Mouse (Mus musculus): Measurements from ENCODE around the gene Creld2.

Creld2 gene

DNA sequence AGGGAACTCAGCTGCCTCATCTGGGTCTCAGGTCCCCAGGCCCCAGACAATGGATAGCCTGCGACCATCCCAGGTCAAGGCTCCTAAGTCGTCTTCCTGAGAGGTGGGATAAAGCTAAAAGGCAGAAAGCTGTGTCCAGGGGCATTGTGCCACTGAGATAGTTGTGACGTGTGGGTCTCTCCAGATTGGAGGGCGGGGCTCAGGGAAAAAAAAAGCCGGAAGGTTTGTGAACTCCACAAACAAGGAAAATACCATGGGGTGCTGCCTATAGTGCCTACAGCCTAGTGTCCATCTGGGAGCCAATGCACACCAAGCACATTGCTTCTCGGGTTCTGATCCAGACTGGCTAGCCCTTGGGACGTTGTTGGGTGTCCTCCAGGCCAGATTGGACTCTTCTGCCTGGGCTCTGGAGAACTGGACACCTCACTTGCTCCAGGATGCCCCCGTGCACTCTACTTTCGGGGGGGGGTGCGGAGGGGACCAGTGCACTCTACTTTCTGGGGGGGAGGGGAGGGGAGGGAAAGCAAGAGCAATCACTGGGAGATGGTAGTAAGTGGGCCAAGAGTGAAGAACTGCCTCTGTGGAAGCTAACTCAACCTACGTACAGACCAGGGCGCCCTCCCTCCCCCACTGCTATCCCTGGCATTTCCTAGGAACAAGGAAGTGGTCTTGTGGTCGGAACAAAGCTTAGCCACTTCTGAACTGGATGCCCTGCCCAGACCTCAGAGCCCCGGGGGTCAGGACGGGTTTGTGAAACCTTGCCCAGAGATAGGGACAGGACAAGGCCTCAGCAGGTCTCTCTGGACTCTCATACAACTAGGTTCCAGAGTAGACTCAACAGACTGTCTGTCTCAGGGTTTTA, 35.8 kb downstream of the Creld2 start:
- DNase-seq = no peak

DNA sequence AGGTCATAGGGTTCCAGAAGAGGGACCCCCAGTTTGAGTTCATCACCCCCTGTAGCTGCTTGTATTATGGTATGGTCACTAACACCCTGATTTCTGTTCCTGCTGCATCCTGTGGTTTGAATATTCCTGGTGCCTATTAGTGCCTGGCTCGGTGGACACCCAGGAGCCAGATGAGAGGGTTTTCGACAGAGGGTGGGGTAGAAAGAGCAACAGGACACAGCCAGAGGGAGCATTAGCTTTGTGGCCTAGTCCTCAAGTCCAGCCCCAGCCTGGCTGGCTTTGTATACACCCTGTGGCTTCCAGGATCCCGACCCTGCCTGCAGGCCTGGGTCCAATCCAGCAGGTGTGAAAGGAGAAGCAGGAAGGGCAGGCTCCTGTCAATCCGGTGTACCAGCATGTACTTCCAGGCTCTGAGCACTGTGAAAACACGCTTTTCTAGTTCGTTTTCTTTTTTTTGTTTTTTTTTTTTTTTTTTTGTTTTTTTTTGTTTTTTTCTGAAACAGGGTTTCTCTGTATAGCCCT, 36.5 kb downstream of the Creld2 start:
- DNase-seq = no peak

DNA sequence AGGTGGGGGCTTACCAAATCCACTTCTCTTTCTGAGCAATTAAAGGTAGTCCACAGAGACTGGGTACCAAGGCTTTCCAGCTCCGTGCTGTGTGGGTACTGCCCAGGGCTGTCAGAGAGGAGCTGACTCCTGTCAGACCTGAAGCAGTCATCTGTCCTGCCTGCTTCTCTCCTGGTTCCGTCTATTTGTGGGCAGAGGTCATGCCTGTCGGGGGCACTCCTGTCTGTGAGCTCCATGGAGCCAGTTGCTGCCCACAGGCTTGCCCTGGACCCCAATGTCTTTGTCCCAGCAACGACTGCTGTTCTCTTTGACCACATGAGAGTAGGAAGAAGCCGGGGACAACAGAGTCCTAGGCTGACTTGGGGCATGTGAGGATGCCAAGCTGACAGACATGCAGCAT, 37.2 kb downstream of the Creld2 start:
- DNase-seq = no peak

DNA sequence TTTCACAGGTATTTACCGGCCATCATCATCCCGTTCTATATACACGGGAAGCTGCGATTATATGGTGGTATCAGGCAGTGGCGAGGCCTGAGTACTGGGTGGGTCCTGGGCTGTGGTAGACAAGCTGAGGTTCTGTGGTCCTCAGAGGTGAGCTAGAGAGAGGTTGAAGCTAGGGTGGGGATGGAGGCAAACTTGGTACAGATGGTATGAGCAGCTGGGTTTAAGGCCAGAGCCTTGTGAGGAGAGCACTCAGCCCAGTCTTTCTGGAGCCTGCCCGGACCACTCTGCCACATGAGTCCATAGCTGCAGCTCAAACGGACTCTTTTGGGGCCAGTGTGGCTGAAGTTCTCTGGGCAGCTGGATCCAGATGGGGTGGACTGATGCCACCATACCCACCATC, 37.9 kb downstream of the Creld2 start:
- no peak for DNase-seq

DNA sequence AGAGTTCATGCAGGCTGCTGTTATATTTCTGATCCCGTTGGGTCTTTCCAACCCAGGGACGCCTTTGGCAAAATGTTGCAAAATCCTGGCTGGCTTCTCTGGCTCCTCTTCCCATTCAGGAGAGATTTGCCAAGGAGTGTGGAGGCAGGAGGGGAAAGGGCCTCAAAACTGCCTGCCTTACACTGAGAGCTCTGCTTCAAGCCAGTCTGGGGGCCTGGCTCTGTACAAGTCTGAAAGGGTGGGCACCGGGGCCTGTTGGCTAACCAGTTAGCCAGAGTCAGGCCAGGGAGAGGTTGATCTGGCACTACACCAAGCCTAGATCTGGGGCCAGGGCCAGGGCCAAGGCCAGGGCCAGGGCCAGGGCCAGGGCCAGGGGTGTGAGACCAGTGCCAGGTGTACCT, 38.7 kb downstream of the Creld2 start:
- DNase-seq = no peak

DNA sequence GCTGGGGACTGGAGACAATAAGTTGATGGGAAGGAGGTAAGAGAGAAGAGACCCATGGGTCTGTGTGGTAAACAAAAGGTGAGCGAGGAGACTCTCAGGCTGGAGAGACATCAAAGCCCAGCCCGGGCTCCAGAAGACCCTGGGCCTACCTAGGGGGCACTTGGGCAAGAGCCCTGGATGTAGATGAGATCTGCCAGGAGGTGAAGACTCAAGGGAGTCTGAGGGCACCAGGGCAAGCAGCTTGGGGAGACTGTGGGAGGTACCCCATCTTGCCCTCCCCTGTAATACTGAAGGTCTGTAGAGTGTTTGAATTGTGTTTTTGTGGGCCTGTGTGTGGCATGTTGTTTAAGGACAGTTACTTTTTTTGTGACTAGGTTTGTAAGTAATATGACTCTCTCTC, 39.3 kb downstream of the Creld2 start:
- DNase-seq = no peak

DNA sequence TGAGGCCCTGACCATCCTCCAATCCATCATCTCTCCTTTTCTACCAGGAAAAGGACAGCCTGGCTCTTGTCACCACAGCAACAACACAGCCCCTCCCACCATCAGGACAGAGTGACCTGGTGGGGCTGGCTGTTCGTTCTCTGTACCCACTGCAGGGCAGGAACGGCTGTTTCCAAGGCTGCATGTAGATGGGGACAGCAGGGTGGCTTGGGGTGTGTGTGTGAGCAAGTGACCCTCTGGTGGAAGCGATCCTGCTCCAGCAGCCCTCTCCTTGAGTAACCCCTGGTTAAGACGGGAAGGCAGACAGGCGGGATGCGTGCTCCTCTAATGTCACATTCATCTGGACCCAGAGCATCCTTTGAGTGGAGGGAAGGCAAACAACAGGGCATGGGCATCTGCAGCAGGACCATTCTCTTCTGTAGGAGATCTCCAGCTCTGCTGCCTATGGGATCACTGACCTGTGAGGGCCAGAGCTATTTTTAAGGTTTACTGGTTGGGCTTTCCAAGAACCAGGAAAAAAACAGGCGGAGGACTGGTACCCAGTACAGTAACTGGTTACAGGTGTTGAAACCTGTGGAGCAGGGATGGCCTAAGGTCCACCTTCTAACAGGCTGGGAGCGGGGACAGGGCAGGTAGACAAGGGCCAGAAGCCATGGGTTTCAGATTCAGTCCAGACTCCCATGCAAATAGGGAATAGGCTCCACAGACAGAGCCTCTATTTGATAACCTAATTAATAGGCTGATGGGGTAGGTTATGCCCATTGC, 39.9 kb downstream of the Creld2 start:
- no peak for DNase-seq

DNA sequence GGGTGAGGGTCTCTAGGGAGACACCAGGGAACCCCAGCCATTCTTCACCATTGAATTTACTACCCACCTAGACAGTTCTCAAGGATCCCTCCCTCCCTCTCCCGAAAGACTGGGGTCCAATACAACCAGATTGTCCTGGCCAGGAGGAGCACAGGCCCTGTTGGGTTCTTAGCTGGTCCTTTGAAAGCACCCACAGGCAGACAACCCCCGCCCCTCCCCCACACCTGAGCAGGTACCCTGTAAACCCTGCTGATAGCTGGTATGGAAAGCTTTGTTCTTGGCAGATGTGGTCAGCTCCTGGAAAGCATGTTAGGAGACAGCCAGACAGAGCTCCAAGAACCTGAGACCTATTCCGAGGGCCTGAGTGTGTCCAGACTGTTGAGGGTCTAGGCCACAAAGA, 41.3 kb downstream of the Creld2 start:
- DNase-seq = peak; percentile 41

DNA sequence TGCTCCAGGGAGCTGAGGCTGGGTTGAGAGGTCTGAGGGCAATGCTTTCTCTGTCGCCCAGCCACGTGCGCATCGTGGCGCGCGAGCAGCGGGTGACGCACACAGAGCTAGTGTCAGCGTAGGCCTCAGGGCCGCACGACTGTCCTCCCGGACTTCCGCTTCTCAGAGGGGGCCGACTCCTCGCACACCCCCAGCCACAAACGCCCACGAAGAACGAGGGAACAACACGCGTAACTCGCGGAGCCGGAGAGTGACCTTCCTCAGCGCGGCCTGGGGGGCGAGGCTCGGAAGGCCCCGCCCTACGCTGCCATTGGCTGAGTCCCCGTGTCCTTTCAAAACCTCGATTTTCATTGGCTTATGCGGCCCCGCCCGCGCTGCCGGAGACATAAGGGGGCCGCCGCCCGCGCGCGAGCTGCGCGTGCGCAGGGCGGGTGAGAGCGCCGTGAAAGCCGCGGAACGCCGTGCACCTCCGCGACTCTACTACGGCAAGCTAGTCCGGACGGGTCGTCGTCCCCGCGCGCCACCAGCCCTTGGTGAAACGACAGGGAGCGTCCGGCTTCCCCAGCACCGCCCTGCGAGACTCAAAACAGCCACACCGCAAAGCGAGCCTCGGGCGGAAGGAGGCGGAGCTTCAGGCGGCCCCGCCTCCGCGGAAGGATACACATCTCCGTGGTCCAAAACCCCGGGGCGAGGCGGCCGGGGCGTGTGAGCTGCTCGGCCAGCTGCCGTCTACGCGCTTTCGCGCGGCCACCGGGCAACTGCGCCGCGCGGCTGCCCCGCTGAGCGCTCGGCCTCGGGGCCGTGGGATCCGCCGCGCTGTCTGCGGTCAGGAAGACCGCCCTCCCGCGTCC, 42.6 kb downstream of the Creld2 start, which contains the start of gene Pim3:
TSS of gene Pim3 (plus strand) at position 415 of the 851 bp plus-strand sequence.
- peak; percentile 96 for DNase-seq

DNA sequence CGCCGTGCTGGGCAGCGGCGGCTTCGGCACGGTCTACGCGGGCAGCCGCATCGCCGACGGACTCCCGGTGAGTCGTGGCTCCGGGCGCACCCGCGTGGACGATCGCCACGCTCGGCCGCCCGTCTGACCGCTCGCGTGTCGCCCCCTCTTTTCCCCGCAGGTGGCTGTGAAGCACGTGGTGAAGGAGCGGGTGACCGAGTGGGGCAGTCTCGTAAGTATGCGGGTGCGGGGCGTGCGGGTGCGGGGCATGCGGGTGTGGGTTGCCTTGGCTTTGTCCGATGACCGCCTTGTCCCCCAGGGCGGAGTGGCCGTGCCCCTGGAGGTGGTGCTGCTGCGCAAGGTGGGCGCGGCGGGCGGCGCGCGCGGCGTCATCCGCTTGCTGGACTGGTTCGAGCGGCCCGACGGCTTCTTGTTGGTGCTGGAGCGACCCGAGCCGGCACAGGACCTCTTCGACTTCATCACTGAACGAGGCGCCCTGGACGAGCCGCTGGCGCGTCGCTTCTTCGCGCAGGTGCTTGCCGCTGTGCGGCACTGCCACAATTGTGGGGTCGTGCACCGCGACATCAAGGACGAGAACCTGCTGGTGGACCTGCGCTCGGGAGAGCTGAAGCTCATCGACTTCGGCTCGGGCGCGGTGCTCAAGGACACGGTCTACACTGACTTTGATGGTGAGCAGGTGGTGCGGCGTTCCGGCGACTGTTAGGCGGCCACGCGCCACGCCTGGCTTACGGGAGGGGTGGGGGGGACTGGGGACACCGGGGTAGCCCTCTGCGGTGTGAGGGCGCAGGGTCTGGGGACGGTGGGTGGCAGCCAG, 43.6 kb downstream of the Creld2 start:
- DNase-seq = peak; percentile 63

DNA sequence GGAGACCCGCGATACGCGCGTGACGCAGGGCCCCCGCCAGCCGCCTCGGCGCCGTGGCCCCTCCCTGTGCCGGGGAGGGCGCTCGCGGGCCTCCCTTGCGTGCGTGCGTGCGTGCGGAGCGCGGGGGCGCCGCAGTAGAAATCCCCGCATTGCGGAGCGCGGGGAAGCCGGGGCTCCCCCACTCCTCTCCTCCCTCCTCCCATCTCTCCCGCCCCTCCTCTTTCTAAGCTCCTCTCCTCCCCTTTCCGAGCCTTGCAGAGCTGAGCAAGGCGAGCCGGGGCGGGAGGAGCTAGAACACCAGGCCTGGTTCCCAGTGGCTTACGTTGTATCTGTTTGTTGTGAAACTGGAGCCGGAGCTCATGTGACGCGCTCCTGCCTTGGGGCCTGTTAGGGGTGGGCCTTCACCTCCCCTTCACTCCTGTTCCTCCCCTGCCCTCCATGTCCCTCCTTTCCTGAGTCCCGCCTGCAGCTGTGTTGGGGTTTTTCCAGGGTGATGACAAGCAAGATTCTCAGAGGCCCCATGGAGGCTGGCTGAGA, 44.3 kb downstream of the Creld2 start:
- DNase-seq = peak; percentile 77

DNA sequence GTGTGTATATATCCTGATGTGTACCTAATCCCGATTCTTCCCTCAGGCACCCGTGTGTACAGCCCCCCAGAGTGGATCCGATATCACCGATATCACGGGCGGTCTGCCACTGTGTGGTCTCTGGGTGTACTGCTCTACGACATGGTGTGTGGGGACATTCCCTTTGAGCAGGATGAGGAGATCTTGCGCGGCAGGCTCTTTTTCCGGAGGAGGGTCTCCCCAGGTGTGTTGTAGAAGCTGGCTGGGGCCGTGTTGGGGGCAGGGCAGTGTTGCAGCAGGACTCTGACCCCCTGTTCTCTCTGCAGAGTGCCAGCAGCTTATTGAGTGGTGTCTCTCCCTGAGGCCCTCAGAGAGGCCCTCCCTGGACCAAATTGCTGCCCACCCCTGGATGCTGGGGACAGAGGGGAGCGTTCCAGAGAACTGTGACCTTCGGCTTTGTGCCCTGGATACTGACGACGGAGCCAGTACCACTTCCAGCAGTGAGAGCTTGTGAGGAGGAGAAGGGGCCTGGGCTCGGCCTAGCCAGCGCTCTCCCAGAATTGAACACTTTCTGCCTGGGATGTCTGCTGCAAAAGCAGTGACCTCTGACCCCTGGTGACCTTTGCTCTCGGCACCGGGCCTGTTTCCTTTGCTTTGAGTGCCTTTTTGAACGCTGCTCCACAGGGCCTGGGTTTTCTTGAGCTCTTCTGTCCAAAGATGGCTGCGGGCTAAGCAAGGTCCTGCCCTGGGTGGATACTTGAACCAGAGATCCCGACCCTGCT, 45.0 kb downstream of the Creld2 start:
- DNase-seq = peak; percentile 29

DNA sequence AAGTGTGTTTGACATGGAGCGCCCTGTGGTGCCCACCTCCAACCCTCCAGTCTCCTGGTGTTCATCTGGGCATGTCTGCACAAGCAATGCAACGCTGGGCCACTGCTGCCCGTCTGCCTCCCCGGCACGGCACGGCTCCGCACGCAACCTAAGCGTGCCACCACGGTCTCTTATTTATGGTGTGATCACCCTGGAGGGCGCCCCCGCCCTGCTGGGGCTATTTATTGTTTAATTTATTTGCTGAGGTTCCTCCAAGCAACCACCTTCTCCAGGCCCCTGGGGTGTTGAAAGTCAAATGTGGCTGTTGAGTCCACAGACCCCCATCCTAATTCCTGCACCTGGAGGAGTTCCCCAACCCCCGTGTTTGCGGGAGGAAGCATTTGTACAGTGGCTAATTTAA, 45.6 kb downstream of the Creld2 start:
- DNase-seq = no peak

DNA sequence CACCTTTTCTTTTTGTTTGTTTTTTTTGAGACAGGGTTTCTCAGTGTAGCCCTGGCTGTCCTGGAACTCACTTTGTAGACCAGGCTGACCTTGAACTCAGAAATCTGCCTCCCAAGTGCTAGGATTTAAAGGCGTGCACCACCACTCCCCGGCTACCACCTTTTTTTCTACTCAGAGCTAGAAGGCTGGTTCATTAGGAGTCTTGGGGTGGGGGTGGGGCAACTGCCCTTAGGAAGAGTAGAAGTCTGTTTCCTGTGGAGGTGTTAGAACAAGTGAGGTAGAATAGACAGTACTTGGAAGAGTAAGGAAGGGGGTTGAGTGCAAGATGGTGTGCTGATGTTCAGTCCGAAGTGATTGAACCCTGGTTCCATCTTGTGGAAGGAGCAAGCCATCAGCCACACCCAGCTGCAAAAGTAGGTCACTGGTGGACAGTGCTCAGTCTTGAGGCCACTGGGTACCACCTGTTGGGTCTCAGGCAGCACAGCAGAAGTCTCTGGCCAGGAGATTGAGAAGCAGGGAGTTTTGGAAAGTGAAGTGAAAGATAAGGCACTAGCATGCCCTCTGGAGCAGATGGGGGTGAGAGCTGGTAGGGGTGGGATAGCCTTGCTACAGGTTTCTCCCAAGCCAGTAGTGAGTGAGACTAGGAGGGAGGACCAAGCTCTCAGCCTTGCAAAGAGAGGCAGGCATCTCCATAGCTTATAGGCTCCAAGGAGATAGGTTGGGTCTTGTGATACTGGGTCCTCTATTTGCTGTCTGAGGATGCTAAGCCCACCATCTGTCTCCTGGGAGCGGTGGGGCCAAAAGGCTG, 46.6 kb downstream of the Creld2 start:
- no peak for DNase-seq

DNA sequence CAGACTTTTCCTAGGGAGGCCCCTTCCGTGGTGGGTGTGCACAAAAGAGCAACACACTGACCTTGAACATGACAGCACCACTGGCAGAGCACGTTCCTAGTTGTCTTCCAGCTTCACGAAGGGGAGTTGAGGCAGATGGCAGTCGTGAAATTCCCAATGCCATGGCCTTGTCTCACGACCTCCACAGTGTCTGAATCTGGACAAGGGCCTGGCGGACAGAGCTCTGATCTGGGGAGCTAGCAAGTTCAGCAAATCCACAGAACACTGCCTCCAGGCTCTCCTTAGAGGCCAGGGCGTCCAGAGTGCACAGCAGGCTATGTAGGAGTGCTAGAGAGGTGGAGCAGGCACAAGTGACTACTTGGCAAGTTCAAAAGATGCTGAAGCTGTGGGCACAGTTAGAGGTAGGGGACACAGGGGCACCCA, 47.5 kb downstream of the Creld2 start:
- no peak for DNase-seq

DNA sequence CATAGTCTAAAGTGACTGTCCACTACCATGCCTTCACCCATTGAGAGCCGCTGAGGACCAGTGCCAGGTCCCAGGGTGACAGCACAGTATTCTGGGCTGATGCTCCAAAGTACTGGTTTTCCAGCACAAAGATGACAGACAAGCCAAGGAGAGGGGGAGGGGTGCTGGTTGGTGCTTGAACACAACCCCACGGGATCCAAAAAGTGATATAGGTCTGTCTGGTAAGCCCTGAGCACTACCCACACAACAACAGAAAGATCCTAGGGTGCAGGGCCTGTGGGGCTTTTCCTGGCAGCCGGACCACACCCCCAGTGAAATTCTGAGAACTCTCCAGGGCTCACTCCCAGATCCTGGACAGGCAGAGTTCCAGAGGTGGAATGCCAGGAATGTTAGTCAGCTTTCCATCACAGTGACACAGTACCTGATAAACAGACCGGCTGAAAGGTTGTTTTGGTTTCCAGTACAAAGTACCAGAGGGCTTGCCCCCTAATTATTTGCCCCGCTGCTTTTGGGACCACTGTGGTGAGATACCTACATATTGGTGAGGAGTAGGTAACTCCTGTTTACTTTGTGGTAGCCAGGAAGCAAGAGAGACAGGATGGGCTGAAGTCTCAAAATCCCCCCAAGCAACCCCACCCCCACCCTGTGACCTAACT, 48.0 kb downstream of the Creld2 start:
- no peak for DNase-seq

DNA sequence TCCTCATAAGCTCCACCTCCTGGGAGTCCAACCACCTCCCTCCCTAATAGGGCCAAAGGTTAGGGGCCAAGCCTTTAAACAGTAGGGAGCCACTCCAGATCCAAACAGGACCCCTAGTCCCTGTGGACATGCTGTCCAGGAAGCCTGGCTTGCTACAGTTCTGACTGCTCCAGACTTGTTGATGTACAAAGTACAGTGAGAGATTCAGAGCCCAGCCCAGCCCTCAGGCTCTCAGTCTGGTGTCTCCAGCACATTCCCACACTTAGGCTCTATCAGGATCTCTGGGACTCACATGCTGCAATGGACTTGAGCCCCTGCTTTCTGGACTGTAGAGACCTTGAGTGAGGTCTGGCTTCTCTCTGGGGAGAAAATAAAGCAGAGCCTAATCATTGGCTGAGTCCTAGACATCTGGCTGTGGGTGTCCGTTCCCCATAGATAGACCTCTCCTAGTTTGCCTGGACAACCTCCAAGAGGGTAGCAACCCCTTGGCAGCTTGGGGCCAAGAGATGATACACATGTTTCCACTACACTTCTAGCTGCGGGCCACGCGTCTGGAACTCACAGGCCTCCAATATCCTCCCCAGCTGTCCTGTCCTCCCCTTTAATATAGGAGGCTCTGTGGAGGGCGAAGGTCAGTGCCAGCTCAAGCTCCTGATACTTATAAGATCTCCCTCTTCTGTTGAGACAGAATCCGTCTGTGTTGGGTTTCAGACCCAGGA, 48.7 kb downstream of the Creld2 start:
- no peak for DNase-seq

DNA sequence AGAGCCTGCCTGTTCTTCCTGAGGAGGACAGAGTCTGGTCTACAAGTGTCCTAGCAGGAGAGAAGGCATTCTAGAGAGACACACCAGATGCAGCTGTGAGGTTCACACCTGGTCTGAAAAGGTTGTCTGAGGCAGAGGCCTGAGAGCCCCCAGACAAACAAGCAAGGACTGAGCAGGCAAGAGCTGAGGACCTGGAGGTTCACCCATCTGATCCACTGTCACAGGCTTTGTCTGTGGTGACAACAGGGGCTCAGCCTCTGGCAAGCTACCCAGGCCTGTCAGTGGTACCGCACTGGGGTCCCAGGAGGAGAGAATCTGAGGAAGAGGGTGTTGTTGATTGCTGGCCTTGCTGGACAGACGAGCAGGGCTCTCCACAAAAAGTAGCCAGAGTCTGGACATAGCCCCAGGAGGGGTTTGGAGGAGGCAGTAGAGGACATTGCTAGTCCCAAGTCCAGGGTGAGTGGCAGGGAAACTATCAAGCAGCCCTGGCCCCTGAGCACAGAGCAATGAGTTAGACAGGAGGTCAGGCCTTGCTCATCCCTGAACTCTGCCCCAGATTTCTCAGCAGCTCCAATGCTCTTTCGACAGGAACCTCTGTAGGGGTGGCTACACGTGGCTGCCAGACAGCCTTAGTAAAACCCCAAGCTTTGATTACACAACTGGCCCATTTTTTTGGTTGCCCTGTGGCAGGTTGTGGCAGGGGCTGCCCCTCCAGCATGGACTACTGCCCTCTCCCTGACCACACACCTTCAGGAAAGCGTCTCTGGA, 51.2 kb downstream of the Creld2 start:
- DNase-seq = no peak
